Mouse (Mus musculus) hindlimb bud, embryonic 11.5 days (tissue): ENCODE results near the gene Ptx3.
A peak's percentile ranks its signal among the peaks of the same experiment; 100 is the strongest.
"Not testable (repeated sequence)": the region's sequence is repeated elsewhere in the genome, so short reads cannot be mapped to it uniquely, and the experiment has no call there.

Source experiments
- DNase-seq: peaks from one replicate; pipeline ENCODE4 v3.0.0-alpha.2; 2012; ENCODE audit warnings: low read depth, low spot score; ENCODE audit errors: extremely low spot score

The Ptx3 gene

DNA sequence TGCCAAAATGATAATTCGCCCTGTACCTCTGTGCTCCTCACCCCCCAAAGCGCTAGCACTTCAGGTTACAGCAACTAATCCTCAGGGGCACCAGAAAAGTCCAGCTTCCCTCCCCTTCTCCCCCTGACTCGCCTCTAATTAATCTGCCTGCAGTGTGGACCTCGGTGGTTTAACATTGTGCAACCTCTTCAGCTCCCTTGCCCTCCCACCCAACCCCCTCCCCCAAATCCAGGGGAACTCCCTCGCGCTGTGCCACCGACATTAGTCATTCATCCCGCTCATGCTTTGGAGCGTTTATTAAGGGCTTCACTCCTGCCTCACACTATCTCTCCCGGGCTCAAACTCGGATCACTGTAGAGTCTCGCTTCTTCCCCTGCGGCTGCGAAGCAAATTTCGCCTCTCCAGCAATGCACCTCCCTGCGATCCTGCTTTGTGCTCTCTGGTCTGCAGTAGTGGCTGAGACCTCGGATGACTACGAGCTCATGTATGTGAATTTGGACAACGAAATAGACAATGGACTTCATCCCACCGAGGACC, at the start of gene Ptx3:
Ptx3 (plus strand) TSS at position 256 of the 537 bp plus-strand sequence.
- no peak for DNase-seq

DNA sequence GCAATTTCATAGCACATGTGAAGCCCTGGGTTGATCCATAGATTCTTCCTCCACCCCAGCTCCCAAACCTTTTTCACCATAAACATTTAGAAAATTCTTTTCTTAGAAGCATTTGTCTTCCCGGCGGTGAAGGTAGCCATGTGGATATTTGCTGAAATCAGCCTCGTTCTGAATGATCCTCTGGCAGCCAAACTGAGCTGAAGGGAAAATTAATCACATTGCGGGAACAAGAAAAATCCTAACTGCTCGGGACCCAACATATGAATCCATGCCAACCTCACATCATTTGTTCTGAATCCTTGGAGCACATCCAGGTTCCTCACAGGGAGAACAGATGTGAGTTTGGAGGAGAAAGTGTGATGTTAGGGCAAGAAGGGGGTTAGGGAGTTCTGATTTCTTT, 46.8 kb upstream of the Ptx3 start:
- DNase-seq, result no peak

DNA sequence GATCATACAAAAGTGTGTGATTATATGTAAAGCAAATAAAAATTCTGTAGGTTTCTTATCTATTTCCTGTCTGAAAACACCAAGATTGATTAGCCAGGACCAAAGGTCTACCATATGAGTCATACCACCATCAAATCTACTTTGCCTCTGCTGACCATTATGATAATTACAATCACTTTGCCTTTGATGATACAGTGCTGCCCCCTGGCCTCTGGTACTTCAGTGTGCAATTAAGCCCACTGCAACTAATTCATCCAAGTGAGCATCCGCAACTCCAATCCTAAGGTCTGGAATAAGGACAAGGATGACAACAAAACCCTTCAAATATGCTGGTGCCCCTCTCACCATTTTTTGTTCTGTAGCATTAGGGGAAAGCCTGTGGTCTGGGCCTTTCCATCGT, 40.1 kb upstream of the Ptx3 start:
- DNase-seq, result no peak

DNA sequence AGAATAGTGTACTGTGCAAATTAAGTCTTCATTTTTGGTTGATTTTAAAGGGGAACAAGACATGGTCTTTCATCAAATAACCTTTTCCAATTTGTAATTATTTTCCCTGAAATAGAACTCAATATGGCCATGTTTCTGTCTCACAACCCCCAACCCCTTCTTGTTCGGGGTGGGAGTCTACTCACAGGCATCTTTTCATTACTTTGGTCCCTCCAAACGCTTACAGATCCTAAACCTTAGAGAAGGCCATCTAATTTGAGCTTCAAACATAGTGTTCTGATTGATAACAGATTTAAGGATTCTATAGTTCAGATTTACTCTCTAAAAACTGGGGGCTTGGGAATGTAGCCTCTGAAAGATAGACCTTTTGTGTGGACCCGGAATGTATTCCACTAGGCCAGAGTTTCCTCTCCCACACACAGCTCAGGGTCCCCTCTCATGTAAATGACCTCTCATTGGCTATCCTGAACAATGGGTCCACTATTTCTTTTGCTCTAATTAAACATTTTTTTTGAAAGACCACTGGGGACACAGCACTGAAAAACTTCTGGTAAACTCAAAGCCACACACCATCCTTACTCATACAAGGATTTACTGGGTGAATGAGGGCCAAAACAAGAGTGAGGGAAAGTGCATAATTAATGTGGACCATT, 25.7 kb upstream of the Ptx3 start:
- no peak for DNase-seq

DNA sequence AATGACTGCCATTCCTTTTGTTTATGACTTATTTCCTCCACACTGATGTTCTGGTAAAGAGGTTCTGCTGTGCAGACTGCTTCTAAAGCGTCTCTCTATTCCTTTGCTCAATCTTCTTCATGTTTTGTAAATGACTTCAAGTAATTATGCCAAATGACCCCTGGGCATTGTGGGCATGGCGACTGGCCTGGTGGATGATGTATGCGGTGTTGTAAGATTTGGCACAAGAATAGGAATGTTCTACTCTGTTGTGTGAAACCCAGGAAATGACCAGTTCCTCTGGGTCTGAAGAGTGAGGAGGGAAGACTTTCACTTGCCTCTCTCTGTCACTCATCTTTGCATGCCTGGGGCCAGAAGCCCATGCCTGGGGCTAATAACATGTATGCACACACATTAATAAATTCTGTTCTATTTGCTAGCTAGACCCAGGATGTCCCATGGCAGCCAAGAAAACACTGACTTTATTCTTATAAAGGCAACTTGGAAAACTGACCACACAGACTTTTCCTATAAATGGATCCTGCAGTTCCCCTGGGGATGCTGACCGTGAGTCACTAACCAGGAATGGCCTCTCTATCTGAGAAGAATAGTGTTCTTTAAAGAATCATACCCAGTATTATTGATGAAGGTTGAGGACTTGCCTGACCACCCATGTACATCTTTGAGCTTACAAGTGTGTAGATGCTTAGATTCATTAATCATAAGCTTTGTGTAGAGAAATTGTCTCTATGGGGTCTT, 10.7 kb upstream of the Ptx3 start:
- no peak for DNase-seq

DNA sequence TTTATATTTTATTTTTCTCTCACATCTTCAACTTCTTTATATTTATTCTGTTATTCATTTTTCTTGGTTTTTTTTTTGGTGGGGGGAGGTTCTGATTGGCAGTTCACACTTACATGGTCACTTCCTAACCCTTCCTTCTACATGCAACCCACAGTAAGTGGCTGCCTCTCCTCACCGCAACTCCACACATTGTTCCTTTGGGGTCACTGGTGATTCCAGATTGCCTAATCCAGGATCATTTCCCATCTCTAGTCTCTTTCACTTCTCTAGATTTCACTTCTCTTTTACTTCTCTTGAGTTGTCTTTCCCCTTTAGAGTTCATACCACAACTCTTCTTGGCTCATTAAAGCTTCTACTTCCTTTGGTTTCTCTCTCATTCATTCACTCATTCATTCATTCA, 6.2 kb upstream of the Ptx3 start:
- no peak for DNase-seq

DNA sequence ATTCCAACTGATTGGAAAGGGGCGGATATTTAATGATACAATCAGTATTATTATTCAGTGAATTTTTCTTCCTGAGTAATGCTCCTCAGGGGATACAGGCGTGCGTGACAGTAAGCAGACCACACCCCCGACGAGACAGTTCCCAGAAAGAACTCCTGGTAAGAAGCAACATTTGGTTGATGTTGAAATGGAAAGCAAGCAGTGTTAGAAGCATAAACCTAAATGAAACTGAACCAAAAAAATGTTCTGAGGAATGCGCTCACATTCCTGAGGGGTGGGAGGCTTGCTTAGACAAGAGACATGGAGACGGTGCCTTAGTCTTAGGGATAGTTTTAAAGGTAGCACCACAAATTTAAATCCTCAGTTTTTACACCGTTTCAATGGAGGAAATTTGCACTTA, 4.0 kb upstream of the Ptx3 start:
- no peak for DNase-seq

DNA sequence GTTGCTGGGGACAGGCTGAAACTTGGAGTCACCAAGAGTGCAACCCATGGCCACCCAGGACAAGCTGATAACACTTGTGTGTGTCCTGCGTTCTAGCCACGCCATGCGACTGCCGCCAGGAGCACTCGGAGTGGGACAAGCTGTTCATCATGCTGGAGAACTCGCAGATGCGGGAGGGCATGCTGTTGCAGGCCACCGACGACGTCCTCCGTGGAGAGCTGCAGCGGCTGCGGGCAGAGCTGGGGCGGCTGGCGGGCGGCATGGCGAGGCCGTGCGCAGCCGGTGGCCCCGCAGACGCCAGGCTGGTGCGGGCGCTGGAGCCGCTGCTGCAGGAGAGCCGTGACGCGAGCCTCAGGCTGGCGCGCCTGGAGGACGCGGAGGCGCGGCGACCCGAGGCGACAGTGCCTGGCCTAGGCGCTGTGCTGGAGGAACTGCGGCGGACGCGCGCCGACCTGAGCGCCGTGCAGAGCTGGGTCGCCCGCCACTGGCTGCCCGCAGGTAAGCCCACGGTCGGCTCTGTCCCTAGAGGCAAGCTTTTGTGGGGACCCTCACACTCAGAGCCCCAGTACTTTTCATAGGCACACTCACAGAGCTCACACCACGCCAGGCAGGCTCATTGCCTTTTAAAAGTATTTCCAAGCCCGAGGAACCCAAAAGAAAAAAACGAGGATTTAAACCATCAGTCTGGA, 988 bp downstream of the Ptx3 start:
- DNase-seq, result no peak

DNA sequence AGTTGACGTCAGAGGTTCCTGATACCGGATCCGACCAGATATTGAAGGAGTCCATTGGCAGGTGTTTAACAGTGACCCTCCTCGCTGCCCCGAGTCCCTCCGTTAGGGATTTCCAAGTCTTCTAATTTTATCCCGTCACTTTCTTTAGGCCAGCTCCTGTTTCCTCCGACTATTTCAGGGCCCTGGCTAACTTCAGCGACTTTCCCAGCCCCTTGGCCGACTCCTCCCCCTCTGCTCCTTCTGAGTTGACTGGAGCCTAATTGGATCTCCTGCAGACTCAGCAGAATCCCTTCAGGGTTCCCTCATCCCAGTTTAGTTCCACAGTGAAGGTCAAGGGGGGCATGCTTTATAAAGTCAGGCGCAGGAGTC, 1.5 kb downstream of the Ptx3 start:
- DNase-seq, result no peak

DNA sequence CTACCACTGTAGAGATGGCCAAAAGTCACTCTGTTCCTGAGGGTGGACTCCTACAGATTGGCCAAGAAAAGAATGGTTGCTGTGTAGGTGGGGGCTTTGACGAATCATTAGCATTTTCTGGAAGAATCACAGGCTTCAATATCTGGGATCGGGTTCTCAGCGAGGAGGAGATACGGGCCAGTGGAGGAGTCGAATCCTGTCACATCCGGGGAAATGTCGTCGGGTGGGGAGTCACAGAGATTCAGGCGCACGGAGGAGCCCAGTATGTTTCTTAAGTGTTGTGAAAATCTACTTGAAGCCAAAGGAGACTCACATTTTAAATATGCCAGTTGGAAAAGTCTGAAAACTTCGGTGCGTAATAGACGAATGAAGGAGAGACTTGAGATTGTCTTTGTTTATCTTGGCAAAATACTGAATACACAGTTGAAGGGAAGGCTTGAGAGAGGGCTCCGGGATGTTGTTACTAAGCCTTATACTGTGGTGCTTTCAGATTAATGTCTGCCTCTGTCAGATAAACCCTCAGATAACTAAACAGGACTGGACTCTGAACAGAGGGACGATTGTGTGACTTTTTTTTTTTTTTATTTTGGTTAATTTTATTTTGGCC, 5.3 kb downstream of the Ptx3 start:
- no peak for DNase-seq

DNA sequence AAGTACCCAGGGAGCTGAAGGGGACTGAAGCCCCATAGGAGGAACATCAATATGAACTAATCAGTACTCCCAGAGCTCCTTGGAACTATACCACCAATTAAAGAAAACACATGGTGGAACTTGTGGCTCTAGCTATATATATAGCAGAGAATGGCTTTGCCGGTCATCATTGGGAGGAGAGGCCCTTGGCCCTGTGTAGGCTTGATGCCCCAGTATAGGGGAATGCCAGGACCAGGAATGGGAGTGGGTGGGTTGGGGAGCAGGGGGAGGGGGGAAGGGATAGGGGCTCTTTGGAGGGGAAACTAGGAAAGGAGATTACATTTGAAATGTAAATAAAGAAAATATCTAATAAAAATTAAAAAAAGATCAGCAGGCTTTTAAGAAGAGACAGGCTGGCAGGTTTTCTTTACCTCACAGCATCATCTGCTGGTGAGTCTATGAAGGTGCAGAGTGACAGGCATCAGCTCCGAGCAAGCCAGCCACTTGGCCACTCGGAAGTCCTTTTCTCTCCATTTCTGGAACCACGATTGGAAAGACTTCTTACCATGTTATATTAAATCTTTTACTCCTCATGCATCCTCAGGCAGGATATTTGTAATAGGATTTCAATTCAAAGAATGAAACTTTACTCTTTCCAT, 16.6 kb downstream of the Ptx3 start:
- not testable (repeated sequence) for DNase-seq

DNA sequence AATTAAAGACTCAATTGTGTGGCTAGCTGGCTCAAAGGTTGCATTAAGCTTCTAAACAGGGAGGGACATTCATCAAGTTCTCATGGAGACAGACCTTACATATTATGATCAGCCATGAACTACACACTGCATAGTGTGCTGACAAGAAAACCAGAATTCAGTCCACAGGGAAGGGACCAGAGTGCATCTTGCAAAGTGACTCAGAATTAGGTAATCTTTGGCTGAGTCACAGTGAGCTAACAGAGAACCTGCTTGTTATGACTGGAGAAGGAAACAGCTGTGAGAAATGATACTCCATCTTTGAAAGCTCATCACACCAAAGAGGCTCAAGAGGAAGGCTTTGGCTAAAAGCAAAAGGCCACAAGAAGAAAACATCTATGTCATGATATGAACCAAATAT, 20.8 kb downstream of the Ptx3 start:
- DNase-seq, result no peak

DNA sequence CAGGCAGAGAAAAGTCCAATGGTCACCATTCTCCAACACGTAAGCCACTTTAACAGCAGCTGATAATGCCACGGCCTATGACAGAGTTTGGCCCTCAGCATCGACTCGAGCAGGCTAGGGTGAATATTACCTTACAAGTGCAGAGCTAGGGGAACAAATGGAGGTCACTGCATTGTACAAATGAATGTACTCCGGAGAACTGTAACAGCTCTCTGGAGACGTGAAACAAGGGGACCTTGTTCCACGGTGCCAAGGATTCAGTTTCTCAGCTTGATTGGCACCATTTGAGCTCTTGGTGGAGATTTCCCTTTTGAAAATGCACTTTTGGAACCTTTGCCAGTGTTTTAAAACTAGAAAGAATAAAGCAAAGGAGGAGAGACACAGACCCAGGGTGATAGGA, 32.1 kb downstream of the Ptx3 start:
- no peak for DNase-seq

DNA sequence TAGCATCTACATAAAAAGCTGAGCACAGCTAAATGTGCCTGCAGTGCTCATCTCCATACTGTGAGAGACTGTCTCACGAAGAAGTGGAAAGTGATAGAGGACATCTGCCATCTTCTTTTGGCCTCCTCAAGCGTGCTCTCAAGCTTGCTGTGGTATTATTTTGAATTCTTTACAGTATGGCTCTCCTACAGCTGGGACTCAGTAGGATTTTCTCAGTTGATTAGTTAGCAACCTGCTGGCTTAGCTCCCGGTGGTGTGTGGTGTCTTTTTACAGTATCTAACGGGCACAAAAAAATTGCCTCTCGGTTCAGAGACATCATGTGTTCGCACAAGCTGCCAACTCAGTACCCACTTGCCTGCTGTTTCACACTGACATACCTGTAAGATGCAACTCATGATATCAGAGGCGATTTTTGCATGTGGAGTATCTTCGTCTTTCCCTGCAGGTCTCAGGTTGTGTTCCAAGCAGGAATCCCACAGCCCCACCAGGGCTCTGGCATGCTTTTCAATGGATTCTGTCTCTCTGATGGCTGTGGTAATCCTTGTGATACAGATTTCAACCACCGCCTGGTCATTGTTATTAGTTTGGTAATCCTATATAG, 34.9 kb downstream of the Ptx3 start:
- DNase-seq, result no peak

DNA sequence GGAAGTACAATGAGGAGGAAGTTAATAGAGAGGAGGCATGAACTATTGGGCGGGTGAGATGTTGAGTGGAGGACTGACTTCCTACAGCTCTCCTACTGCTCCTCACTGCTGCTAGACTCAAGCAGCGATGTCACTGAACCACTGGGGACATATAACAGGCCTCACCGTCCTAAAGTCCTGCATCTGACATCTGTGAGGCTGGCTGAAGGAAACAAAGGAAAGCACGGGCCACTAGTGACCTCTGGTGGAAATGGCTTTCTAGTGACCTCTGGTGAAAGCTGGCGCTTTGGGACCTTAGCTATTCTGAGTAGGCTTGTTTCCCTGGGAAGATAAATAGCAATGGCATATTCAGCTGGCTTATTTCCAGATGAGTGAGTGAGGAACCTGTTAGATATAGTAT, 42.6 kb downstream of the Ptx3 start:
- peak; percentile 8 for DNase-seq

DNA sequence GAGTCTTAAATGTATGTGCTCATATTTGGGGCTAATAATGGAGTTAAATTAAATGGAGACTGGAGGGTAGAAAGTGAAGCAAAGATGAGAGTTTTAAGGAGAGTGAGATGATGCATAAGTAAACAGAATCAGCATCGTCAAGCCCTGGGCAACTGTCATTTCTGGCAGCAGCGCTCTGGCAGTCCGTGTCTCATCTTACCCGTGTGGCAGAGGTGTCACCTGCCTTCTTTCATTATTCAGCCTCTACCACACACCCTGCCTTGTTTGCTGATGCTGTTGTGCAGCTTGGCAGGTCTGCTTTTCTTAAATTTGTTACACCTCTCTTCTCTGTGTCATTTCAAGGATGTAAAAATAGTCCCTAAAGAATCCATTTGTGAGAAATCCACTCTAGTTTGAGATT, 43.6 kb downstream of the Ptx3 start:
- no peak for DNase-seq
